35 mouse cellular contexts compared by ENCODE assay signal in the genomic region with DNA sequence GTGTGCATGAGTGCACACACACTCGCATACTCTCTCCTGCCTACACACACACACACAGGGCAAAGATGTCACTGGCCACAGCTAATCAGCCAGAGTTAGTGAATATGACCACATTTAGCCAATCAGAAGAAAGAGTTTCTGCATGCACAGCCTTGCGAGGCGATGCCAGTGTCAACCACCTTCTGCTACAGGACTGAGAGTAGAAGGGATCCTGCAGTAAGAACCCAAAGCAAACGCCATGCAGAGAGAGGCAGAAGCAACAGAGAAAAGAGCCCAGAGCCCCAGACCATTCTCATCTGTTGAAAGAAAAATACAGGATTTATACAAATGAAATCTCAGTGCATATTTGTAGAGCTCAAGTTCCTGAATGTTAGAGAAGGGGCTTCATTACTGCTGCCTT.
"Had no signal": no experiment of that assay in that cellular context is flagged by ENCODE, and none has a peak within 500 bp of the region (broad histone marks: within the 10 kb centered on the region; RNA-seq: fewer than 3 reads in every experiment).

No protein-coding gene starts in this region.

- H3K27ac ChIP-seq: heart, embryonic 10.5 days; heart, embryonic 13.5 days; heart, embryonic 15.5 days; hindbrain, embryonic 10.5 days; hindbrain, embryonic 12.5 days; hindbrain, embryonic 13.5 days; hindbrain, embryonic 14.5 days; hindbrain, embryonic 15.5 days; hindbrain, postnatal 0 days; intestine, embryonic 15.5 days; kidney, embryonic 15.5 days; kidney, postnatal 0 days; layer of hippocampus, adult 2 months had no signal

- H3K4me1 ChIP-seq: heart, embryonic 10.5 days; heart, embryonic 15.5 days; intestine, embryonic 15.5 days; kidney, embryonic 15.5 days had no signal

- H3K9ac ChIP-seq: heart, embryonic 12.5 days; heart, embryonic 13.5 days; heart, embryonic 15.5 days; hindbrain, embryonic 12.5 days; hindbrain, embryonic 13.5 days; hindbrain, embryonic 14.5 days; hindbrain, embryonic 15.5 days; intestine, embryonic 15.5 days; kidney, embryonic 15.5 days had no signal

- H3K27me3 ChIP-seq: hindbrain, embryonic 13.5 days; hindbrain, embryonic 15.5 days; intestine, embryonic 15.5 days; kidney, embryonic 15.5 days had no signal

- H3K4me2 ChIP-seq: heart, embryonic 11.5 days; heart, embryonic 12.5 days; heart, embryonic 13.5 days; heart, embryonic 15.5 days; hindbrain, embryonic 12.5 days; hindbrain, embryonic 13.5 days; hindbrain, embryonic 14.5 days; hindbrain, embryonic 15.5 days; intestine, embryonic 15.5 days; kidney, embryonic 15.5 days had no signal

- H3K4me3 ChIP-seq: heart, embryonic 10.5 days; heart, embryonic 12.5 days; heart, embryonic 13.5 days; heart, embryonic 15.5 days; hindbrain, embryonic 10.5 days; hindbrain, embryonic 12.5 days; hindbrain, embryonic 13.5 days; hindbrain, embryonic 15.5 days; intestine, embryonic 15.5 days; kidney, embryonic 15.5 days; layer of hippocampus, adult 2 months had no signal

- H3K36me3 ChIP-seq: heart, embryonic 10.5 days; heart, embryonic 12.5 days; heart, embryonic 13.5 days; heart, embryonic 15.5 days; hindbrain, embryonic 10.5 days; hindbrain, embryonic 12.5 days; intestine, embryonic 15.5 days; kidney, embryonic 15.5 days had no signal

- DNase-seq: heart, postnatal 10 days; heart, postnatal 14 days; heart, postnatal 36 days; heart, postnatal 4 days; kidney, adult 11 months; kidney, adult 18-20 months; kidney, adult 2 months; kidney, adult 8-10 months; kidney, adult 9 months; kidney, postnatal 10 days; kidney, postnatal 14 days; kidney, postnatal 25 days; kidney, postnatal 36 days; kidney, postnatal 4 days; layer of hippocampus, adult 9-11 months; layer of hippocampus, postnatal 36 days had no signal

- ATAC-seq: hindbrain, embryonic 16.5 days; hindbrain, postnatal 0 days; inflammation-experienced regulatory T-cells, adult 6 months; intestine, embryonic 15.5 days; intestine, embryonic 16.5 days; intestine, postnatal 0 days had no signal

- H3K9me3 ChIP-seq: heart, embryonic 10.5 days; heart, embryonic 15.5 days; hindbrain, embryonic 10.5 days; hindbrain, embryonic 12.5 days; hindbrain, embryonic 13.5 days; hindbrain, embryonic 15.5 days; intestine, embryonic 15.5 days; kidney, embryonic 15.5 days had no signal
